8 mouse cellular contexts compared by ENCODE assay signal in the genomic region with DNA sequence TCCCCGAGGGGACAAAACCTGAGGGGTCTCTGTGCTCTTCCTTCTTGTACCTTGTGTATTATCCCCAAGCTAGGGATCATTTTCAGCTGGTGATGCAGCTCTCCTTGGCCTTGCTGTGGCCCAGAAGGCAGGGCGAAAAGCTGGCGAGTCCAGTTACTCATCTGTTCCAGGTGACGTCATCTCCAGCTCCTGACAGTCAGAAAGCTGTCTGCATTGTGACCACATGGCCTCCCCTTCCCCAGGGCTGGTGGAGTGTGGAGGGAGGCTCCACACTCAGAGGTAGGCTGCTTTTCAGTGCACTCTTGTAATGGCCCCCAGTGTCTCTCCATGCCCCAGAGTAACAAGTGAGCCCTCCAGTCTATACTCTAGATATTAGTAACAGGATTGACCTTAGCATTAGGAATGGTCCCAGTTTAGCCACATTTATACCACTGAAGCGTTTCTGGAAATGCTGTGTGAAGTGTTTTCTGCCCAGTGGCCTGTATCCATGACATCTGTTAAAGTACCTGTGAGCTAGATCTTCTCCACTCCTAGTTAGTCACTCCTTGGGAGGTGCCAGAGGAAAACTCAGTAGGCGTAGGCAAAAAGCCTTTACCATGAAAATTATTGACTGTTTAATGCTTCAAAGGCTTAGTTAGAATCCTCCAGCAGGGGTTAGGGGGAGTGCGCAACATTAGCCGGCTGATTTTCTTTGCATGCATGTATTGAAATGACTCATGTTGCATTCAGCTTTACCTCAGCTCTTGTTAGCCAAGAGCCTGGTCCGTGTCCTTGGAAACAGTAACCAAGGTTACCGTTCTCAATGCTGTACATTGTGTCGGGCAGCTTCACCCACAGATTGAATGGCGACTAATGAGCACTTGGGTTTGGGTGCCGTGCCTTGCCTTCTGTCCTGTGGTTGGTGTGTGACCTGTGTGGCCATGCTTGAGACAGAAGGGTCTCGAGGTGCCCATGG. TPM values are rescaled to one million over a fixed set of nuclear protein-coding genes. Genes with fewer than 3 reads are reported as not detected.
DNase-seq lines count a peak whose midpoint lies in the region; ATAC-seq and TF ChIP-seq lines count a peak whose summit lies in the region.

No protein-coding gene starts in this region.

- no peaks in the 10 kb centered on the region for H3K27me3 ChIP-seq in kidney, postnatal 0 days (ENCODE audit: insufficient read depth, low read length)
- H3K27me3 ChIP-seq in limb, embryonic 12.5 days = no peaks in the 10 kb centered on the region
- no peaks in the 10 kb centered on the region for H3K27me3 ChIP-seq in stomach, embryonic 14.5 days (ENCODE audit: control insufficient read depth, insufficient read depth, low read length)
- no peaks in the 10 kb centered on the region for H3K27me3 ChIP-seq in liver, embryonic 11.5 days (replicated peaks; ENCODE audit: control insufficient read depth, insufficient read depth, low read length)

- H3K27ac ChIP-seq in kidney, postnatal 0 days = peak overlapping the region; percentile 4; the same call in 1 of the 2 replicates
- peak overlapping the region; percentile 12; the same call in 1 of the 2 replicates for H3K27ac ChIP-seq in limb, embryonic 12.5 days
- no peak overlapping the region for H3K27ac ChIP-seq in stomach, embryonic 14.5 days (ENCODE audit: low read length)
- no peak overlapping the region for H3K27ac ChIP-seq in liver, embryonic 11.5 days (ENCODE audit: low read depth, low read length)

- H3K9ac ChIP-seq in kidney, postnatal 0 days (ENCODE audit: low read depth, low read length) = no peak overlapping the region
- no peak overlapping the region for H3K9ac ChIP-seq in limb, embryonic 12.5 days (replicated peaks)
- H3K9ac ChIP-seq in stomach, embryonic 14.5 days (replicated peaks; ENCODE audit: low read depth, low read length) = no peak overlapping the region
- no peak overlapping the region for H3K9ac ChIP-seq in liver, embryonic 11.5 days (ENCODE audit: low read depth, low read length)

- no peaks in the 10 kb centered on the region for H3K9me3 ChIP-seq in kidney, postnatal 0 days (replicated peaks; ENCODE audit: low read length)
- no peaks in the 10 kb centered on the region for H3K9me3 ChIP-seq in limb, embryonic 12.5 days
- no peaks in the 10 kb centered on the region for H3K9me3 ChIP-seq in stomach, embryonic 14.5 days (ENCODE audit: control insufficient read depth, low read depth, low read length)
- no peaks in the 10 kb centered on the region for H3K9me3 ChIP-seq in liver, embryonic 11.5 days (ENCODE audit: control insufficient read depth, low read length)

- H3K36me3 ChIP-seq in kidney, postnatal 0 days (ENCODE audit: insufficient read depth, low read length) = peaks cover 13% of the 10 kb centered on the region; the same call in 1 of the 2 replicates
- H3K36me3 ChIP-seq in limb, embryonic 12.5 days = peaks cover 12% of the 10 kb centered on the region
- H3K36me3 ChIP-seq in stomach, embryonic 14.5 days (ENCODE audit: control insufficient read depth, insufficient read depth, low read length) = peaks cover 8% of the 10 kb centered on the region; the same call in 1 of the 2 replicates
- peaks cover 3% of the 10 kb centered on the region; the same call in 1 of the 2 replicates for H3K36me3 ChIP-seq in liver, embryonic 11.5 days (ENCODE audit: control insufficient read depth, insufficient read depth, low read length)

- ATAC-seq in kidney, postnatal 0 days (replicated peaks; ENCODE audit: low FRiP score, low read depth) = peak; percentile 67; the same call in 1 of the 2 replicates
- ATAC-seq in limb, embryonic 12.5 days (ENCODE audit: insufficient number of reproducible peaks, insufficient read depth, low FRiP score, low TSS enrichment, low read depth) = 0 out of 2 replicates have a peak, but pooled peaks have one; percentile 49
- peak; percentile 67; the same call in 1 of the 2 replicates for ATAC-seq in stomach, embryonic 14.5 days (ENCODE audit: insufficient number of reproducible peaks, insufficient read depth, low FRiP score, low read depth)
- ATAC-seq in liver, embryonic 11.5 days (replicated peaks; ENCODE audit: low FRiP score) = no peak

- WGBS in kidney, postnatal 0 days = 61% methylated on average over 14 of the region's 14 CpGs
- WGBS in limb, embryonic 12.5 days = 60% methylated on average over 14 of the region's 14 CpGs
- WGBS in stomach, embryonic 14.5 days = 63% methylated on average over 14 of the region's 14 CpGs
- WGBS in liver, embryonic 11.5 days = 82% methylated on average over 14 of the region's 14 CpGs

- no peaks in the 10 kb centered on the region for H3K4me1 ChIP-seq in kidney, postnatal 0 days (replicated peaks; ENCODE audit: insufficient read depth, low read length)
- H3K4me1 ChIP-seq in limb, embryonic 12.5 days (replicated peaks) = peaks cover 37% of the 10 kb centered on the region
- peaks cover 3% of the 10 kb centered on the region; the same call in 1 of the 2 replicates for H3K4me1 ChIP-seq in stomach, embryonic 14.5 days (ENCODE audit: control insufficient read depth, insufficient read depth, low read length)
- no peaks in the 10 kb centered on the region for H3K4me1 ChIP-seq in liver, embryonic 11.5 days (replicated peaks; ENCODE audit: control insufficient read depth, insufficient read depth, low read length)

- no peak overlapping the region for H3K4me3 ChIP-seq in kidney, postnatal 0 days (replicated peaks; ENCODE audit: low read depth, low read length)
- H3K4me3 ChIP-seq in limb, embryonic 12.5 days (replicated peaks) = no peak overlapping the region
- H3K4me3 ChIP-seq in stomach, embryonic 14.5 days (ENCODE audit: low read depth, low read length) = no peak overlapping the region
- no peak overlapping the region for H3K4me3 ChIP-seq in liver, embryonic 11.5 days (ENCODE audit: low read depth, low read length)

- DNase-seq in kidney, postnatal 0 days (ENCODE audit: low spot score) = no peak
- DNase-seq in kidney, postnatal 14 days = no peak
- DNase-seq in brain, adult 2 months (ENCODE audit: low read depth, low spot score) = peak; percentile 94
- DNase-seq in frontal cortex, postnatal 14 days (ENCODE audit: low spot score in 2 of 2) = peak; percentile 55 to 62
- no peak for DNase-seq in liver, embryonic 11.5 days (ENCODE audit: low spot score)
- DNase-seq in spleen, postnatal 36 days (ENCODE audit: low spot score in 2 of 2) = no peak

- no peak overlapping the region for H3K4me2 ChIP-seq in kidney, postnatal 0 days (ENCODE audit: low read length)
- no peak overlapping the region for H3K4me2 ChIP-seq in limb, embryonic 12.5 days
- no peak overlapping the region for H3K4me2 ChIP-seq in stomach, embryonic 14.5 days (replicated peaks; ENCODE audit: low read depth, low read length)
- no peak overlapping the region for H3K4me2 ChIP-seq in liver, embryonic 11.5 days

- TF ChIP-seq CTCF in kidney, postnatal 0 days (IDR thresholded peaks at IDR 0.05; ENCODE audit: low read depth) = no peak

RNA-seq across cellular contexts. Expression of a gene that starts 26.0 kb away (rescaled TPM):
- polyA plus RNA-seq in kidney, postnatal 0 days (2015; fragmentation: Nextera tagmentation; extraction: Ambion mirVana) = 45.6 and 47.2 TPM in 2 replicates
- polyA plus RNA-seq in limb, embryonic 12.5 days (2016; fragmentation: Nextera tagmentation; extraction: Ambion mirVana) = 9.6 TPM in 2 replicates
- polyA plus RNA-seq in stomach, embryonic 14.5 days (2014; fragmentation: Nextera tagmentation; extraction: Ambion mirVana) = 21.9 and 24.0 TPM in 2 replicates
- 1.7 and 2.2 TPM in 2 replicates for polyA plus RNA-seq in liver, embryonic 11.5 days (2014; fragmentation: Nextera tagmentation; extraction: Ambion mirVana)

Comparison
In these comparisons a context has a peak if more than half of its experiments do, and no peak if none do; other contexts are left out.
1. DNase-seq: peak in brain, adult 2 months (single experiment) and frontal cortex, postnatal 14 days (2 of 2); none in kidney, postnatal 0 days (single experiment), kidney, postnatal 14 days (single experiment), liver, embryonic 11.5 days (single experiment) and spleen, postnatal 36 days (0 of 2).
2. H3K27ac ChIP-seq: peak in kidney, postnatal 0 days (single experiment) and limb, embryonic 12.5 days (single experiment); none in stomach, embryonic 14.5 days (single experiment) and liver, embryonic 11.5 days (single experiment).